Mouse (Mus musculus) bone marrow, adult 2 months (tissue): ENCODE data around the gene Ick.

Experiments
- CTCF ChIP-seq: fragments of 200-500 bp; IDR thresholded peaks from 2 replicates; pipeline ENCODE4 v1.5.1; 2011; ENCODE audit warnings: low read length, control low read depth; ENCODE audit not compliant: control insufficient read depth, insufficient read depth
- POLR2A ChIP-seq: fragments of 200-500 bp; IDR thresholded peaks from 2 replicates; pipeline ENCODE4 v1.6.1; 2011; ENCODE audit warnings: low read depth, mild to moderate bottlenecking, control low read depth, low read length, borderline replicate concordance; ENCODE audit not compliant: control insufficient read depth

- TF ChIP-seq CTCF (no peak), POLR2A (no peak)
Observed at GRCm38 (mm10) chr9:78073713-78074340, 35.2 kb upstream of the Ick start.
